23 mouse cellular contexts compared by ENCODE assay signal in genomic region chr7:144697870-144698269, GRCm38 (mm10). TPM values are rescaled to one million over a fixed set of nuclear protein-coding genes. Genes with fewer than 3 reads are reported as not detected.
A peak's percentile ranks its signal among the peaks of the same experiment; 100 is the strongest.
DNase-seq lines count a peak whose midpoint lies in the region; ATAC-seq and TF ChIP-seq lines count a peak whose summit lies in the region.
"Had no signal": no experiment of that assay in that cellular context is flagged by ENCODE, and none has a peak within 500 bp of the region (broad histone marks: within the 10 kb centered on the region; RNA-seq: fewer than 3 reads in every experiment).

No protein-coding gene starts in this region.

- no peaks in the 10 kb centered on the region for H3K27me3 ChIP-seq in stomach, embryonic 14.5 days (ENCODE audit: control insufficient read depth, insufficient read depth, low read length)
- H3K27me3 ChIP-seq in stomach, postnatal 0 days (ENCODE audit: control insufficient read depth, insufficient read depth, low read length): no peaks in the 10 kb centered on the region
- no peaks in the 10 kb centered on the region for H3K27me3 ChIP-seq in stomach, embryonic 15.5 days (replicated peaks)
- H3K27me3 ChIP-seq: embryonic facial prominence, embryonic 12.5 days; forebrain, embryonic 13.5 days; forebrain, embryonic 15.5 days; Patski had no signal

- no peaks in the 10 kb centered on the region for H3K9me3 ChIP-seq in stomach, embryonic 14.5 days (ENCODE audit: control insufficient read depth, low read depth, low read length)
- H3K9me3 ChIP-seq in stomach, postnatal 0 days (ENCODE audit: control insufficient read depth, low read length): no peaks in the 10 kb centered on the region
- H3K9me3 ChIP-seq in stomach, embryonic 15.5 days: no peaks in the 10 kb centered on the region
- H3K9me3 ChIP-seq: embryonic facial prominence, embryonic 12.5 days; forebrain, embryonic 15.5 days had no signal

- no peaks in the 10 kb centered on the region; the same call in 1 of the 2 replicates for H3K36me3 ChIP-seq in stomach, embryonic 14.5 days (ENCODE audit: control insufficient read depth, insufficient read depth, low read length)
- H3K36me3 ChIP-seq in stomach, postnatal 0 days (ENCODE audit: control insufficient read depth, insufficient read depth, low read length): no peaks in the 10 kb centered on the region
- H3K36me3 ChIP-seq in stomach, embryonic 15.5 days: no peaks in the 10 kb centered on the region
- H3K36me3 ChIP-seq: embryonic facial prominence, embryonic 10.5 days; embryonic facial prominence, embryonic 12.5 days; forebrain, embryonic 15.5 days had no signal

- H3K4me3 ChIP-seq in stomach, embryonic 14.5 days (ENCODE audit: low read depth, low read length): no peak overlapping the region
- H3K4me3 ChIP-seq in stomach, postnatal 0 days (ENCODE audit: low read depth, low read length): no peak overlapping the region
- H3K4me3 ChIP-seq in stomach, embryonic 15.5 days (replicated peaks): no peak overlapping the region
- H3K4me3 ChIP-seq: embryonic facial prominence, embryonic 10.5 days; embryonic facial prominence, embryonic 12.5 days; forebrain, embryonic 13.5 days; forebrain, embryonic 15.5 days had no signal

- TF ChIP-seq CTCF in stomach, postnatal 0 days (IDR thresholded peaks at IDR 0.05; ENCODE audit: low read depth): no peak

- ATAC-seq in stomach, embryonic 14.5 days (ENCODE audit: insufficient number of reproducible peaks, insufficient read depth, low FRiP score, low read depth): no peak
- ATAC-seq in stomach, postnatal 0 days (ENCODE audit: low FRiP score, low TSS enrichment): no peak
- no peak for ATAC-seq in stomach, embryonic 15.5 days (ENCODE audit: insufficient read depth, low FRiP score, low read depth)
- ATAC-seq: activated CD4-positive, CD25-positive, alpha-beta regulatory T cell, adult 4 months; CD4-positive, CD25-positive, alpha-beta regulatory T cell, adult 4 months; forebrain, embryonic 13.5 days; forebrain, embryonic 15.5 days; Patski had no signal

- no peak overlapping the region for H3K4me2 ChIP-seq in stomach, embryonic 14.5 days (replicated peaks; ENCODE audit: low read depth, low read length)
- H3K4me2 ChIP-seq in stomach, postnatal 0 days (replicated peaks; ENCODE audit: low read depth): no peak overlapping the region
- H3K4me2 ChIP-seq in stomach, embryonic 15.5 days: no peak overlapping the region
- H3K4me2 ChIP-seq: embryonic facial prominence, embryonic 12.5 days; forebrain, embryonic 13.5 days; forebrain, embryonic 15.5 days had no signal

- no peak for DNase-seq in stomach, postnatal 0 days (ENCODE audit: low spot score)
- peak; percentile 78 for DNase-seq in 416B (ENCODE audit: low read depth)
- no peak for DNase-seq in lung, adult 18-20 months
- no peak for DNase-seq in gastrocnemius, postnatal 10 days
- DNase-seq: adrenal gland, adult 8-10 months; adrenal gland, postnatal 14 days; adrenal gland, postnatal 36 days; B cell, adult 2 months; cerebellum, adult 11-12 months; cerebellum, adult 2 months; cerebellum, adult 9-10 months; cerebellum, postnatal 10 days; cerebellum, postnatal 25 days had no signal

- no peaks in the 10 kb centered on the region for H3K4me1 ChIP-seq in stomach, embryonic 14.5 days (ENCODE audit: control insufficient read depth, insufficient read depth, low read length)
- H3K4me1 ChIP-seq in stomach, postnatal 0 days (replicated peaks; ENCODE audit: control insufficient read depth, insufficient read depth): no peaks in the 10 kb centered on the region
- no peaks in the 10 kb centered on the region for H3K4me1 ChIP-seq in stomach, embryonic 15.5 days
- H3K4me1 ChIP-seq: embryonic facial prominence, embryonic 10.5 days; embryonic facial prominence, embryonic 12.5 days; forebrain, embryonic 13.5 days; forebrain, embryonic 15.5 days had no signal

- no peak overlapping the region for H3K9ac ChIP-seq in stomach, embryonic 14.5 days (replicated peaks; ENCODE audit: low read depth, low read length)
- no peak overlapping the region for H3K9ac ChIP-seq in stomach, postnatal 0 days (ENCODE audit: low read length)
- no peak overlapping the region for H3K9ac ChIP-seq in stomach, embryonic 15.5 days
- H3K9ac ChIP-seq: embryonic facial prominence, embryonic 12.5 days; forebrain, embryonic 13.5 days; forebrain, embryonic 15.5 days had no signal

- 35% methylated on average over 9 of the region's 9 CpGs for WGBS in stomach, embryonic 14.5 days
- WGBS in stomach, postnatal 0 days: 44% methylated on average over 9 of the region's 9 CpGs
- 47% methylated on average over 9 of the region's 9 CpGs for WGBS in stomach, embryonic 15.5 days

- no peak for TF ChIP-seq EP300 in stomach, postnatal 0 days (optimal IDR thresholded peaks at IDR 0.05)

- H3K27ac ChIP-seq in stomach, embryonic 14.5 days (ENCODE audit: low read length): peak overlapping the region; percentile 75
- no peak overlapping the region for H3K27ac ChIP-seq in stomach, postnatal 0 days (replicated peaks)
- peak overlapping the region; percentile 19 for H3K27ac ChIP-seq in stomach, embryonic 15.5 days
- H3K27ac ChIP-seq: embryonic facial prominence, embryonic 10.5 days; embryonic facial prominence, embryonic 12.5 days; forebrain, embryonic 13.5 days; forebrain, embryonic 15.5 days had no signal

RNA-seq across cellular contexts. Expression of gene Ano1, which starts 53.9 kb away (rescaled TPM):
- 65.0 and 69.8 TPM in 2 replicates for polyA plus RNA-seq in stomach, embryonic 14.5 days (2014; fragmentation: Nextera tagmentation; extraction: Ambion mirVana)
- 32.4 and 41.6 TPM in 2 replicates for polyA plus RNA-seq in stomach, postnatal 0 days (2015; fragmentation: Nextera tagmentation; extraction: Ambion mirVana)
- 47.6 and 48.8 TPM in 2 replicates for polyA plus RNA-seq in stomach, embryonic 15.5 days (2015; fragmentation: Nextera tagmentation; extraction: Ambion mirVana)
- total RNA-seq in gastrocnemius, postnatal 10 days (2021): 10 to 100 TPM in 1 of 2 experiments, 1 to 10 TPM in 1; 8.6 to 11.6 TPM
- total RNA-seq: CH12.LX had no signal
